Mouse (Mus musculus) stomach, postnatal 0 days (tissue): ENCODE data around the gene Flot2. TPM values are rescaled to one million over a fixed set of nuclear protein-coding genes. Genes with fewer than 3 reads are reported as not detected.

Source experiments
- ATAC-seq: fragments of 200-750 bp; cut with Nextera tagmentation; 2 replicates; pipeline ENCODE4 v1.8.0; 2017; ENCODE audit not compliant: low FRiP score, low TSS enrichment
- DNase-seq: peaks from one replicate; pipeline ENCODE4 v3.0.0-alpha.2; 2016; ENCODE audit warnings: low spot score
- H3K27ac ChIP-seq: fragments of 300-500 bp; sonication (generic); replicated peaks from 2 replicates; pipeline ENCODE4 v1.5.1; 2014; ENCODE audit warnings: mild to moderate bottlenecking, control low read depth
- H3K27me3 ChIP-seq: fragments of 300-500 bp; sonication (generic); 2 replicates; pipeline ENCODE4 v1.6.1; 2014; ENCODE audit warnings: low read length; ENCODE audit not compliant: control insufficient read depth, insufficient read depth
- H3K36me3 ChIP-seq: fragments of 300-500 bp; sonication (generic); 2 replicates; pipeline ENCODE4 v1.6.1; 2014; ENCODE audit warnings: low read length, mixed read lengths; ENCODE audit not compliant: control insufficient read depth, insufficient read depth
- H3K4me1 ChIP-seq: fragments of 300-500 bp; sonication (generic); replicated peaks from 2 replicates; pipeline ENCODE4 v1.6.1; 2014; ENCODE audit warnings: antibody characterized with exemption; ENCODE audit not compliant: control insufficient read depth, insufficient read depth
- H3K4me2 ChIP-seq: fragments of 300-500 bp; sonication (generic); replicated peaks from 2 replicates; pipeline ENCODE4 v1.6.1; 2014; ENCODE audit warnings: low read depth, mild to moderate bottlenecking, control low read depth, moderate library complexity
- H3K4me3 ChIP-seq: fragments of 300-500 bp; sonication (generic); 2 replicates; pipeline ENCODE4 v1.5.1; 2014; ENCODE audit warnings: low read depth, low read length, control low read depth
- H3K9ac ChIP-seq: fragments of 300-500 bp; sonication (generic); 2 replicates; pipeline ENCODE4 v1.6.1; 2014; ENCODE audit warnings: mild to moderate bottlenecking, low read length, control low read depth, mixed read lengths
- H3K9me3 ChIP-seq: fragments of 300-500 bp; sonication (generic); 2 replicates; pipeline ENCODE4 v1.6.1; 2016; ENCODE audit warnings: low read length; ENCODE audit not compliant: control insufficient read depth
- CTCF ChIP-seq: IDR thresholded peaks from 2 replicates; pipeline ENCODE4 v1.5.1; 2016; ENCODE audit warnings: antibody characterized with exemption, low read depth, mild to moderate bottlenecking, moderate library complexity
- EP300 ChIP-seq: optimal IDR thresholded peaks from 2 replicates; pipeline ENCODE3; 2016; ENCODE audit warnings: antibody characterized with exemption
- WGBS: fragments of 180-500 bp; shearing (Covaris S2); extraction: QIAGEN DNeasy Blood & Tissue Kit; methylation state at CpG from one replicate; pipeline ENCODE4 v1.1.7; 2014; 5-methylcytosine and 5-hydroxymethylcytosine counted together
- polyA plus RNA-seq: library from polyadenylated mRNA; unstranded; fragments of >200 nt; fragmentation: Nextera tagmentation; extraction: Ambion mirVana; gene quantifications from 2 replicates; pipeline ENCODE4 v1.2.1, GENCODE M21; 2015

Flot2 gene
- polyA plus RNA-seq, 1 experiment from 2014 or later = 30.9 TPM

DNA sequence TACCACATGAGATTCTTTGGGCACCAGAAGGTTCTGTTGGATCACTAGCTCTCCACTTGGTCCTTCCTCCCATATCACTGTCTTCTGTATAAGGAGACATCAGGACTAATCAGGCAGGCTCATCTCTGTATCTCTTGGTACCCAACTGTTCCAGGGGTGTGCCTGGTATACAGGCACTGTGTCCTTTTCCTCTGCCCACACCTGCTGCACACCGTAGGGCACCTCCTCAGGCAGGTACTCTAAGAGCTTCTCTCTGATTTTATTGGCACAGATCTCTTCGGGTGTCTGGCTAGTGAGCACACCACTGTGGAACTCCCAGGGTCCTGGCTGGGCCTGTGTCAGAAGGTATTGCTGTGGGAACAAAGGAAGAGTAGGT lies 36.5 kb downstream of the Flot2 start:
- Histone ChIP-seq H3K27ac (no peak overlapping the region), H3K36me3 (peaks cover 24% of the 10 kb centered on the region), H3K27me3 (no peaks in the 10 kb centered on the region), H3K4me1 (no peaks in the 10 kb centered on the region), H3K4me2 (no peak overlapping the region), H3K4me3 (no peak overlapping the region), H3K9ac (no peak overlapping the region), H3K9me3 (no peaks in the 10 kb centered on the region)
- DNase-seq (no peak), ATAC-seq (no peak)
- 94% methylated on average over 2 of the region's 2 CpGs for WGBS
- TF ChIP-seq CTCF (no peak), EP300 (no peak)

DNA sequence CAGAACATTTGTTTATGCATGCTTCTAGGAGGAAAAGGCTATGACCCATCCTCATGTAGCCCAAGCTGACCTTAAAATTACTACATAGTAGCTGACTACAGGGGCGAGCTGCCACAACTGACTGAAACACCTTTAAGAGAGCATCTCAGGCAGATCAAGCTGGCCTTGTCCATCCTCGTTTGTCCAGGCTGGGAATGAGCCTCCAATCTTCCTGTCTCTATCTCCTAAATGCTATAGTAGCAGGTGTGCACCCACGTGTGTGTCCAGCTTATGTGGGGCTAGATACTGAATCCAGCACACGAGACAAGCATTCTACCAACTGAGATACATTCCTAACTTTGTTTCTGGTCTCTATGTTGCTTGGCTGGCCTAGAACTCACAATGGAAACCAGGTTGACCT lies 36.9 kb downstream of the Flot2 start:
- 0 out of 2 replicates have a peak, but pooled peaks cover 2% of the 10 kb centered on the region for H3K4me1 ChIP-seq
- peaks cover 24% of the 10 kb centered on the region for H3K36me3 ChIP-seq
- H3K4me2 ChIP-seq = no peak overlapping the region

DNA sequence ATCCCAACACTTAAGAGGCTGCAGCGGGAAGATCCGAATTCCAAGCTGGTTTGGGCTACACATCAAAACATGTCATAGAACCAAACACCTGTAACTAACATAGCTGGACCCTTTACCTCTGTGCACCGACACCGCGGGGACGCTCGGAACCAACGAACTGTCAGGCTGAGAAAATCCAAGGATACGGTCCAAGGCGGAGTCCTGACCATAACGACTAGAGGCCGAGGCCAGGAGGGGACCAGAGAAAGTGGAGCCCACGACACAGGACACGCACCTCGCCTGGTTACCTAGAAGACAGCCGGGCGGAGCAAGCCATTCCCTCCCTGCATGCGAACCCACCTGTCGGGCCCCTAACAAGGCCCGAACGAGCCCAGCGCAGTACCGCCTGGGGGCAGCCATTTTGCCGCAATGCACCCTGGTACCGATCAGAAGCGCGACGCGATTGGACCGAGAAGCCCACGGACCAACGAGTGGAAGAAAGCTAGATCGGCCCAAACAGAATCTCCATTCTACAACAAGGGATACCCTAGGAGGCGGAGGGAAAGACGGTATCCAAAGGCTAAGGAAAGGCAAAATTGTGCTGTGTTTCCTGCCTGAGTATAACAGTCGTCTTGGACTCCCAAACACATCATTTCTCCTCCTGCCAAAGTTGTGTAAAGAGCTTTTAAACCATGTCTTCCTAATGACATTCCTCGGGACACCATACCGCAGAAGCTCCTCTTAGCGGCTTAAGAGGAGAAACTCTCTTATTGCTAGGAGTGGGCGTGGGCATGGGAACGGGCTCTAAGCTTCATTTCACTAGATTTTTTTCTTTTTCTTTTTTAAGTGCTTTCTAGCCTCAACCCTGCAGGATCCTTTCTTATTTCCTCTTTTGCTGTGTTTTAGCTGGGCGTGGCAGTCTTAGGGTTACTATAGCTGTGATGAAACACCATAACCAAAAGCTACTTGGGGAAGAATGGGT lies 42.5 kb downstream of the Flot2 start, which contains the start of gene Eral1:
TSS of gene Eral1 (minus strand) at position 423 of the 961 bp plus-strand sequence.
- Histone ChIP-seq H3K4me1 (0 out of 2 replicates have a peak, but pooled peaks cover 2% of the 10 kb centered on the region), H3K27ac (peak within 1 kb of the TSS; percentile 73), H3K4me3 (peak within 1 kb of the TSS; percentile 85), H3K27me3 (no peaks in the 10 kb centered on the region), H3K36me3 (peaks cover 7% of the 10 kb centered on the region; the same call in 1 of the 2 replicates), H3K9ac (peak within 1 kb of the TSS; percentile 89), H3K4me2 (peak within 1 kb of the TSS; percentile 84), H3K9me3 (no peaks in the 10 kb centered on the region)
- TF ChIP-seq EP300 = no peak
- TF ChIP-seq CTCF = peak; percentile 5; the same call in 1 of the 2 replicates
- under 1% methylated on average over 42 of the region's 42 CpGs for WGBS
- ATAC-seq (peak; percentile 96), DNase-seq (peak; percentile 85)

More for the DNA sequence above, 36.9 kb downstream of the Flot2 start:
- no peak for TF ChIP-seq EP300
- TF ChIP-seq CTCF = no peak
- no peak overlapping the region for H3K9ac ChIP-seq
- DNase-seq (no peak), ATAC-seq (no peak)
- H3K27ac ChIP-seq = no peak overlapping the region
- WGBS = 89% methylated on average over 4 of the region's 4 CpGs
- no peaks in the 10 kb centered on the region for H3K27me3 ChIP-seq
- no peak overlapping the region for H3K4me3 ChIP-seq
- H3K9me3 ChIP-seq = no peaks in the 10 kb centered on the region

DNA sequence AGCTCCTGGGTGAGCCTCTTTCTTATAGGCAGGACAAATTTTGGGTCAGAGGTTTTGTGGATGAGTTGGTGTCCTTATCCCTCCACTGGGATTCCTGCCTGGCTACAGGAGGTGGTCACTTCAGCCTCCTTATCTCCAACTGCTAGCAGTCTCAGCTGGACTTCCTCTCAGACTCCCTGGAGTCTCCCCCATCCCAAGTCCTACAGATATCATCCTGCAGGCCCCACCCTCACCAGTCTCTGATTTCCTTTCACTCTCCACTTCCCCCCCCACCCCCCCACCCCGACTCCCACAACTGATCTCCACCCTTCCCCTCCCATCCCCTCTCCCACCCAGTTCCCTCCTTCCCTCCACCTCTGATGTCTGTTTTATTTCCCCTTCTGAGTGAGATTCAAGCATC lies 45.9 kb downstream of the Flot2 start:
- ATAC-seq = no peak
- Histone ChIP-seq H3K9me3 (no peaks in the 10 kb centered on the region), H3K4me1 (0 out of 2 replicates have a peak, but pooled peaks cover 2% of the 10 kb centered on the region), H3K36me3 (no peaks in the 10 kb centered on the region), H3K4me3 (no peak overlapping the region), H3K4me2 (no peak overlapping the region), H3K27me3 (no peaks in the 10 kb centered on the region), H3K27ac (no peak overlapping the region), H3K9ac (no peak overlapping the region)
- 13% methylated on average over 1 of the region's 1 CpGs for WGBS
- no peak for DNase-seq
- TF ChIP-seq EP300 (no peak), CTCF (no peak)

DNA sequence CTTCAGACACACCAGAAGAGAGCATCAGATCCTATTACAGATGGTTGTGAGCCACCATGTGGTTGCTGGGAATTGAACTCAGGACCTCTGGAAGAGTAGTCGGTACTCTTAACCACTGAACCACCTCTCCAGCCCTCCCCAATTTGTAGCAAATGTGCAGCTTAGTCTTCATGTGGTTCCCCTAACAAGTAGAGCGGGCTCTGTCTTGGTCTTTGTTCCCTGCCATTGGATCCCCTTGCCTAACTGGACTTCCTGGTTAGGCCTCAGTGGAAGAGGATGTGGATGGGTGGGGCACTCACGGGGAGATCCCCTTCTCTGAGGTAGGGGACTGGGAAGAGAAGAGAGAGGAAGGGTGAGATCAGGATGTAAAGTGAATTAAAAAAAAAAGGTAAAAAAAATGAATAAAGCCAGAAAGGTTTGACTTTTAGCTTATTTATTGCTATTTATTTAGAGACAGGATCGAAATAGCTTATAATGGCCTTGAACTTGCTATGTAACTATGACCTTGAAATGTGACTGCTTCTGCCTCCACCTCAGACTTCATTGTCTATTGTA lies 49.3 kb downstream of the Flot2 start:
- Histone ChIP-seq H3K27ac (no peak overlapping the region), H3K9ac (no peak overlapping the region), H3K27me3 (no peaks in the 10 kb centered on the region), H3K4me3 (no peak overlapping the region), H3K36me3 (no peaks in the 10 kb centered on the region), H3K4me2 (no peak overlapping the region), H3K4me1 (no peaks in the 10 kb centered on the region), H3K9me3 (no peaks in the 10 kb centered on the region)
- 69% methylated on average over 4 of the region's 4 CpGs for WGBS
- no peak for DNase-seq
- no peak for TF ChIP-seq CTCF
- no peak for TF ChIP-seq EP300
- ATAC-seq = no peak
